In genomic region chr7:34276066-34276465, GRCm38 (mm10) we compare ENCODE assay signal across 43 mouse cellular contexts. TPM values are rescaled to one million over a fixed set of nuclear protein-coding genes. Genes with fewer than 3 reads are reported as not detected.
"Had no signal": no experiment of that assay in that cellular context is flagged by ENCODE, and none has a peak within 500 bp of the region (broad histone marks: within the 10 kb centered on the region; RNA-seq: fewer than 3 reads in every experiment).

No protein-coding gene starts in this region.

- H3K9ac ChIP-seq: limb, embryonic 12.5 days; limb, embryonic 13.5 days; limb, embryonic 15.5 days; liver, embryonic 13.5 days; liver, embryonic 14.5 days; liver, embryonic 15.5 days; liver, postnatal 0 days; lung, embryonic 14.5 days; lung, embryonic 15.5 days; midbrain, embryonic 12.5 days; midbrain, embryonic 13.5 days; midbrain, embryonic 15.5 days; neural tube, embryonic 12.5 days had no signal

- H3K27me3 ChIP-seq: limb, embryonic 12.5 days; limb, embryonic 13.5 days; limb, embryonic 15.5 days; liver, embryonic 13.5 days; liver, embryonic 15.5 days; lung, embryonic 15.5 days; megakaryocyte, embryonic 14.5 days; midbrain, embryonic 12.5 days; midbrain, embryonic 13.5 days; midbrain, embryonic 15.5 days; neural tube, embryonic 12.5 days had no signal

- DNase-seq: left cerebral cortex, postnatal 4 days; liver; liver, embryonic 13.5 days; liver, postnatal 0 days; lung, adult 18-20 months; lung, adult 2 months; lung, embryonic 14.5 days; lung, postnatal 10 days; lung, postnatal 14 days; lung, postnatal 36 days; lung, postnatal 4 days; midbrain, embryonic 14.5 days had no signal

- H3K36me3 ChIP-seq: midbrain, embryonic 15.5 days; neural tube, embryonic 12.5 days had no signal

- H3K9me3 ChIP-seq: limb, embryonic 10.5 days; limb, embryonic 13.5 days; limb, embryonic 15.5 days; liver, embryonic 13.5 days; liver, embryonic 15.5 days; lung, embryonic 15.5 days; megakaryocyte, embryonic 14.5 days; midbrain, embryonic 10.5 days; midbrain, embryonic 12.5 days; midbrain, embryonic 13.5 days; midbrain, embryonic 15.5 days; neural tube, embryonic 12.5 days had no signal

- H3K4me1 ChIP-seq: limb, embryonic 10.5 days; limb, embryonic 12.5 days; liver, embryonic 13.5 days; liver, embryonic 15.5 days; lung, embryonic 15.5 days; midbrain, embryonic 10.5 days; midbrain, embryonic 12.5 days; midbrain, embryonic 13.5 days; midbrain, embryonic 15.5 days; neural tube, embryonic 12.5 days had no signal

- H3K27ac ChIP-seq: limb, embryonic 10.5 days; limb, embryonic 12.5 days; limb, embryonic 13.5 days; limb, embryonic 15.5 days; liver, embryonic 13.5 days; liver, embryonic 14.5 days; liver, embryonic 15.5 days; lung, embryonic 15.5 days; macrophage; midbrain, embryonic 10.5 days; midbrain, embryonic 12.5 days; midbrain, embryonic 13.5 days; midbrain, embryonic 15.5 days; neural tube, embryonic 12.5 days had no signal

- ATAC-seq: liver, postnatal 0 days; lung, postnatal 0 days; midbrain, embryonic 13.5 days; midbrain, embryonic 15.5 days; midbrain, embryonic 16.5 days had no signal

- H3K4me2 ChIP-seq: limb, embryonic 12.5 days; limb, embryonic 13.5 days; limb, embryonic 15.5 days; liver, embryonic 11.5 days; liver, embryonic 13.5 days; liver, embryonic 15.5 days; lung, embryonic 14.5 days; lung, embryonic 15.5 days; midbrain, embryonic 11.5 days; midbrain, embryonic 12.5 days; midbrain, embryonic 13.5 days; midbrain, embryonic 15.5 days; neural tube, embryonic 12.5 days had no signal

- H3K4me3 ChIP-seq: limb, embryonic 10.5 days; limb, embryonic 12.5 days; limb, embryonic 13.5 days; limb, embryonic 15.5 days; liver, embryonic 13.5 days; liver, embryonic 15.5 days; lung, embryonic 15.5 days; megakaryocyte, embryonic 14.5 days; midbrain, embryonic 10.5 days; midbrain, embryonic 12.5 days; midbrain, embryonic 13.5 days; midbrain, embryonic 15.5 days; myocyte; neural tube, embryonic 12.5 days had no signal

RNA-seq across cellular contexts. Expression of gene Gm6096, which starts 25.2 kb away (rescaled TPM):
- total RNA-seq: left cerebral cortex, adult 8-10 months; left cerebral cortex, postnatal 10 days; left cerebral cortex, postnatal 14 days; left cerebral cortex, postnatal 25 days; left cerebral cortex, postnatal 36 days; left cerebral cortex, postnatal 4 days; megakaryocyte progenitor cell, adult 5-6 weeks; megakaryocyte, adult 5-6 weeks; megakaryocyte-erythroid progenitor cell, adult 5-6 weeks; midbrain, postnatal 0 days; monocyte, adult 5-6 weeks had no signal
- polyA plus RNA-seq: limb, embryonic 10.5 days; limb, embryonic 11.5 days; limb, embryonic 15.5 days; liver, embryonic 11.5 days; liver, embryonic 13.5 days; liver, embryonic 15.5 days; liver, postnatal 0 days; lung, adult 2 months; lung, embryonic 16.5 days; lung, postnatal 0 days; macrophage; midbrain, embryonic 10.5 days; midbrain, embryonic 11.5 days; midbrain, embryonic 15.5 days; midbrain, embryonic 16.5 days; midbrain, postnatal 0 days; neural tube, embryonic 12.5 days had no signal
